Mouse (Mus musculus) brain, embryonic 14.5 days (tissue): ENCODE measurements around the gene Csde1.

Experiments
- CTCF ChIP-seq: fragments of 200-500 bp; IDR thresholded peaks from 2 replicates; pipeline ENCODE4 v1.5.1; 2012; ENCODE audit warnings: inconsistent platforms, mild to moderate bottlenecking, moderate library complexity, borderline replicate concordance; ENCODE audit not compliant: insufficient read depth, insufficient read length; ENCODE audit errors: extremely low read depth
- POLR2A ChIP-seq: fragments of 200-500 bp; IDR thresholded peaks from 2 replicates; pipeline ENCODE4 v1.6.1; 2012; ENCODE audit warnings: mild to moderate bottlenecking, inconsistent platforms, borderline replicate concordance; ENCODE audit not compliant: poor library complexity, insufficient read depth, insufficient read length, severe bottlenecking; ENCODE audit errors: extremely low read depth

DNA sequence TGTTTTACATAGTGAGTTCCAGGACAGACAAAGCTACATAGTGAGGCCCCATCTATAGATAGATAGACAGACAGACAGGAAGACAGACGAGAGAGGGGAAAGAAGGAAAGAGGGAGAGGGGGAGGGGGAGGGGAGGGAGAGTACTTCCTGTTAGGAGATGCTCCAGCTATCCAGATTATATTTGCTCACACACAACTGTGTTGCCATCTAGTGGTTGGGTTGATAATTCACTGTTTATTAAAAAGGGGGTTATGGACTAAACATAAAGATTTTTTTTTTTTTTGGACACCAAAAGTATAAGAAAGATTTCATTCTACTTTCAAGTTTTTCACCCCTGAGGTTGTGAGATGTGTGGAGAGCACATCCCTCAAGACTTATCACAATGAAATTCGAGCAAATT, 80.5 kb downstream of the Csde1 start:
- TF ChIP-seq CTCF (no peak), POLR2A (no peak)
